Mouse (Mus musculus) forebrain, postnatal 0 days (tissue): Measurements from ENCODE around the gene Cldn22. TPM values are rescaled to one million over a fixed set of nuclear protein-coding genes. Genes with fewer than 3 reads are reported as not detected.

ENCODE experiments used
- ATAC-seq: fragments of 200-750 bp; cut with Nextera tagmentation; 2 replicates; pipeline ENCODE4 v1.8.0; 2017; ENCODE audit warnings: mild to moderate bottlenecking, moderate library complexity
- DNase-seq: peaks from one replicate; pipeline ENCODE4 v3.0.0-alpha.2; 2015
- H3K27ac ChIP-seq: fragments of 300-500 bp; sonication (generic); 2 replicates; pipeline ENCODE4 v1.5.1; 2014; ENCODE audit warnings: low read depth, mild to moderate bottlenecking, antibody characterized with exemption, low read length, moderate library complexity, mixed read lengths
- H3K27me3 ChIP-seq: fragments of 300-500 bp; sonication (generic); 2 replicates; pipeline ENCODE4 v1.6.1; 2014; ENCODE audit warnings: mild to moderate bottlenecking, low read length, mixed read lengths; ENCODE audit not compliant: insufficient read depth
- H3K36me3 ChIP-seq: fragments of 300-500 bp; sonication (generic); 2 replicates; pipeline ENCODE4 v1.6.1; 2014; ENCODE audit warnings: mild to moderate bottlenecking, moderate library complexity; ENCODE audit not compliant: insufficient read depth
- H3K4me1 ChIP-seq: fragments of 300-500 bp; sonication (generic); 2 replicates; pipeline ENCODE4 v1.6.1; 2014; ENCODE audit warnings: antibody characterized with exemption; ENCODE audit not compliant: insufficient read depth
- H3K4me2 ChIP-seq: fragments of 300-500 bp; sonication (generic); 2 replicates; pipeline ENCODE4 v1.6.1; 2014; ENCODE audit warnings: low read depth, mild to moderate bottlenecking, moderate library complexity
- H3K4me3 ChIP-seq: fragments of 300-500 bp; sonication (generic); 2 replicates; pipeline ENCODE4 v1.5.1; 2014; ENCODE audit warnings: low read depth, low read length, mixed read lengths
- H3K9ac ChIP-seq: fragments of 300-500 bp; sonication (generic); 2 replicates; pipeline ENCODE4 v1.6.1; 2014; ENCODE audit warnings: mild to moderate bottlenecking
- H3K9me3 ChIP-seq: fragments of 300-500 bp; sonication (generic); 2 replicates; pipeline ENCODE4 v1.6.1; 2016; ENCODE audit warnings: low read length
- CTCF ChIP-seq: sonication (generic); IDR thresholded peaks from 2 replicates; pipeline ENCODE4 v1.5.1; 2016; ENCODE audit warnings: antibody characterized with exemption, control low read depth, low read depth
- WGBS: fragments of 180-500 bp; shearing (Covaris S2); extraction: QIAGEN DNeasy Blood & Tissue Kit; methylation state at CpG from one replicate; pipeline ENCODE4 v1.1.7; 2014; 5-methylcytosine and 5-hydroxymethylcytosine counted together
- polyA plus RNA-seq: library from polyadenylated mRNA; unstranded; fragments of >200 nt; fragmentation: Nextera tagmentation; extraction: Ambion mirVana; gene quantifications from 2 replicates; pipeline ENCODE4 v1.2.1, GENCODE M21; 2015
- total RNA-seq: library from RNA; depleted of rRNA; stranded (reverse); fragments of >200 nt; gene quantifications from 2 replicates; pipeline ENCODE4 v1.2.3, GENCODE M21; 2014

Cldn22 gene
- total and polyA plus RNA-seq, 2 experiments from 2014 or later: not detected

DNA sequence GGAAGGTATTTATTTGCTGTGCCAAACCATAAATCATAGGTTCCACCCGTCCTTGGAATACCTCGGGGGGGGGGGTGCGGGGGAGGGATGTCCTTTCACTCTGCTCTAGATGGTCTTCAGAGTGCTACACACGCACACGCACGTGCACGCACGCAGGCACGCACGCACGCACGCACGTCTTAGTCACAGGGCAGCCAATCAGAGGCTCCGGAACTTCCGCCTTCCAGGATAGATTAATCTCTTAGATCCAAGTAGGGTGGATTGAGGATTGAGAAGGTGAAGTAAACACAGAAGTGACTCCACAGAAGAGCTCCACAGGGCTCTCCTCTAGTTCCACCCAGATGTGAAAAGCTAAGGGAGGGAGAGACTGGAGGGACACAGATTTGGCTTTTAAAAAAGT lies 38.0 kb upstream of the Cldn22 start:
- 97% methylated on average over 15 of the region's 15 CpGs for WGBS
- no peak overlapping the region for H3K27ac ChIP-seq
- no peak for ATAC-seq

GRCm38 (mm10) chr8:47787705-47788104 lies 36.6 kb upstream of the Cldn22 start:
- peak; percentile 14 for DNase-seq

More for the DNA sequence above, 38.0 kb upstream of the Cldn22 start:
- no peaks in the 10 kb centered on the region for H3K27me3 ChIP-seq
- H3K4me2 ChIP-seq: no peak overlapping the region
- DNase-seq: no peak
- H3K9me3 ChIP-seq: no peaks in the 10 kb centered on the region
- TF ChIP-seq CTCF: no peak
- no peaks in the 10 kb centered on the region for H3K36me3 ChIP-seq
- H3K4me1 ChIP-seq: no peaks in the 10 kb centered on the region
- H3K4me3 ChIP-seq: no peak overlapping the region
- H3K9ac ChIP-seq: no peak overlapping the region

DNA sequence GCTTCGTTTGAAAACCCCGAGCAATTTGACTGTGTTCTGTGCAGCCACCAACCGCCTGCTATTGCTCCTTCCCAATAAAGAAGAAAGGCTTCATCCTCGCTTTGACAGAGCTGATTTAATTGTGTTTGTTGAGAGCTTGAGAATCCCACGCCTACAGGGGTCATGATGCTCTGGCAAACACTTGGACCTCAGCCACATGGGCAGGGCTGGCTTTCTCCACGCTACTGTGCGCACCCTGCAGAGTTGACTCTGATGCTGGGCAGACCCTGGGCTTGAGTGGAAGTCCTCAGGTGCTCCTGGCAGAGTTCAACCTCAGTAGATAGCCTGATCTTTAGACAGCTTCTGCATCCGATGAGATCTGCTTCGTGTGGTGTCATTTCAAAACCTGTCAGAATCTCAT lies 32.3 kb upstream of the Cldn22 start:
- ATAC-seq: no peak
- Histone ChIP-seq H3K4me2 (no peak overlapping the region), H3K27me3 (no peaks in the 10 kb centered on the region), H3K27ac (no peak overlapping the region), H3K9ac (no peak overlapping the region), H3K36me3 (no peaks in the 10 kb centered on the region), H3K4me1 (no peaks in the 10 kb centered on the region), H3K4me3 (no peak overlapping the region), H3K9me3 (no peaks in the 10 kb centered on the region)
- no peak for DNase-seq
- TF ChIP-seq CTCF: no peak
- 58% methylated on average over 9 of the region's 9 CpGs for WGBS

More at GRCm38 (mm10) chr8:47787705-47788104, 36.6 kb upstream of the Cldn22 start:
- H3K9ac ChIP-seq: no peak overlapping the region
- 0 out of 2 replicates have a peak, but pooled peaks have one; percentile 9 for ATAC-seq
- no peaks in the 10 kb centered on the region for H3K4me1 ChIP-seq
- H3K4me3 ChIP-seq: no peak overlapping the region
- no peaks in the 10 kb centered on the region for H3K27me3 ChIP-seq
- no peaks in the 10 kb centered on the region for H3K36me3 ChIP-seq
- WGBS: 19% methylated on average over 10 of the region's 10 CpGs
- H3K27ac ChIP-seq: no peak overlapping the region
- peak overlapping the region; percentile 33 for H3K4me2 ChIP-seq
- no peak for TF ChIP-seq CTCF
- H3K9me3 ChIP-seq: no peaks in the 10 kb centered on the region

DNA sequence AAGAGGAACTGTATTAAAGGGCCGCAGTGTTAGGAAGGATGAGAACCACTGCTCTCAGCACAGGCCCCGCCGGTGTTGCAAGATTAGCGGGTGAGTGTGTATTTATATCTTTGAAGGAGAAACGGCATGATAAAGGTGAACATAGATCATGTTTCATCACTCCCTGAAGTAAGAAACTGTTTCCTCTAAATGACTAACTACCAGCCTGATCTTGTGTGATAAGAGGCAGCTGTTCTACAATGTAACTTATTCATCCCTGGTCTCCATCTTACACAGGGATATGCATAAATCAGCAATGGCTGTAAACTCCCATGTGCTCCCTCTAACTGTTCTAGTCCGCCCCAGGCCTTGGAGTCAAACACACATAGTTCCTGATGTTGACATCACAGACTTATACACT lies 24.8 kb upstream of the Cldn22 start:
- Histone ChIP-seq H3K27me3 (no peaks in the 10 kb centered on the region), H3K4me1 (no peaks in the 10 kb centered on the region), H3K27ac (no peak overlapping the region), H3K4me2 (no peak overlapping the region), H3K9me3 (no peaks in the 10 kb centered on the region), H3K4me3 (no peak overlapping the region), H3K9ac (no peak overlapping the region), H3K36me3 (no peaks in the 10 kb centered on the region)
- WGBS: 96% methylated on average over 6 of the region's 6 CpGs
- no peak for TF ChIP-seq CTCF
- DNase-seq (no peak), ATAC-seq (no peak)

DNA sequence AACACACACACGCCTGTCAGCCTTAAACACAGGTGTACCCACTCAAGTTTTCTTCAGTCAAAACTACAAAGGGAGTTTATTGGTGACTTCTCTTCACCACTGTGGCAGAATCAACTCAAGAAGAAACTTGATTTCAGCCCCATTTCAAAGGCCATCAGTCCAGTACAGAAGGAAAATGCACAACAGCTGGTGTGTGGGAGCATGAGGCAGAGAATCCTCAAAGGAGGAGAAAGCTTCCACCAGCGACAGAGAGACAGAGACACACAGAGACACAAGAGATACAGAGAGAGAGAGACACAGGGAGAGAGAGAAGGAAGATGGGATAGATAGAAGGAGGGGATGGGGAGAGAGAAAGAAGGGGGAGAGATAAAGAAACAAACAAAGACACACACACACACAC lies 21.9 kb upstream of the Cldn22 start:
- ATAC-seq (no peak), DNase-seq (no peak)
- Histone ChIP-seq H3K4me1 (no peaks in the 10 kb centered on the region), H3K9ac (no peak overlapping the region), H3K27ac (no peak overlapping the region), H3K36me3 (no peaks in the 10 kb centered on the region), H3K4me2 (no peak overlapping the region), H3K9me3 (no peaks in the 10 kb centered on the region), H3K4me3 (no peak overlapping the region), H3K27me3 (no peaks in the 10 kb centered on the region)
- 90% methylated on average over 2 of the region's 2 CpGs for WGBS
- no peak for TF ChIP-seq CTCF

DNA sequence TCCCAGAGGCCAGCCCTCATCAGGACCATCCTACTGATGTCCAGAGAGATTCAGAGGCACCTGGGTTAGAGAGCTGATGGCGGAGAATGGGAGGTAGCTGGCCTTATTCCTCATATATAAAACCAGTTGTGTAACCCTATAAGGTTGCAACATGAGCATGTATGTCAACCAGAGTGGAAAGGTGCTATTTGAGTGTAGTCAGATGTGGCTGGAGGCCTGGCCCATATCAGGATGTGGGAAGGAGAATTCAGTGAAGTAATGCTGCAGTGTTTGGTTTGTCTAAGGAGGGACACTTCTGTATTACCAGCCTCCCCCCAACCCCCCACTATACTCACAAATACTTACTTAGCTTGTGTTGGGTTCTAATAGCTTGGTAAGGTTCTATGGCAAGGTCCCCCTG lies 20.0 kb upstream of the Cldn22 start:
- no peak overlapping the region for H3K4me2 ChIP-seq

GRCm38 (mm10) chr8:47809970-47810665 lies 14.2 kb upstream of the Cldn22 start:
- H3K4me2 ChIP-seq: no peak overlapping the region
- ATAC-seq (no peak), DNase-seq (no peak)
- no peaks in the 10 kb centered on the region for H3K4me1 ChIP-seq
- 91% methylated on average over 14 of the region's 14 CpGs for WGBS
- H3K4me3 ChIP-seq: no peak overlapping the region
- H3K27me3 ChIP-seq: no peaks in the 10 kb centered on the region
- no peak for TF ChIP-seq CTCF
- no peaks in the 10 kb centered on the region for H3K9me3 ChIP-seq
- no peaks in the 10 kb centered on the region for H3K36me3 ChIP-seq
- no peak overlapping the region for H3K27ac ChIP-seq
- no peak overlapping the region for H3K9ac ChIP-seq

More for the DNA sequence above, 20.0 kb upstream of the Cldn22 start:
- no peak for TF ChIP-seq CTCF
- Histone ChIP-seq H3K27me3 (no peaks in the 10 kb centered on the region), H3K36me3 (no peaks in the 10 kb centered on the region), H3K9ac (no peak overlapping the region), H3K4me3 (no peak overlapping the region), H3K9me3 (no peaks in the 10 kb centered on the region), H3K27ac (no peak overlapping the region), H3K4me1 (no peaks in the 10 kb centered on the region)
- 93% methylated on average over 1 of the region's 1 CpGs for WGBS
- ATAC-seq (no peak), DNase-seq (no peak)
